Mouse (Mus musculus) erythroblast, embryonic 14.5 days (primary cell): Measurements from ENCODE around the gene Kcnmb1.

Experiments used
- GATA1 ChIP-seq: IDR thresholded peaks from 2 replicates; pipeline ENCODE4 v1.6.1; 2012; ENCODE audit warnings: low read length, inconsistent platforms, mixed read lengths
- TAL1 ChIP-seq: IDR thresholded peaks from 3 replicates; pipeline ENCODE4 v1.6.1; 2012; ENCODE audit warnings: low read length, inconsistent platforms, mixed read lengths

DNA sequence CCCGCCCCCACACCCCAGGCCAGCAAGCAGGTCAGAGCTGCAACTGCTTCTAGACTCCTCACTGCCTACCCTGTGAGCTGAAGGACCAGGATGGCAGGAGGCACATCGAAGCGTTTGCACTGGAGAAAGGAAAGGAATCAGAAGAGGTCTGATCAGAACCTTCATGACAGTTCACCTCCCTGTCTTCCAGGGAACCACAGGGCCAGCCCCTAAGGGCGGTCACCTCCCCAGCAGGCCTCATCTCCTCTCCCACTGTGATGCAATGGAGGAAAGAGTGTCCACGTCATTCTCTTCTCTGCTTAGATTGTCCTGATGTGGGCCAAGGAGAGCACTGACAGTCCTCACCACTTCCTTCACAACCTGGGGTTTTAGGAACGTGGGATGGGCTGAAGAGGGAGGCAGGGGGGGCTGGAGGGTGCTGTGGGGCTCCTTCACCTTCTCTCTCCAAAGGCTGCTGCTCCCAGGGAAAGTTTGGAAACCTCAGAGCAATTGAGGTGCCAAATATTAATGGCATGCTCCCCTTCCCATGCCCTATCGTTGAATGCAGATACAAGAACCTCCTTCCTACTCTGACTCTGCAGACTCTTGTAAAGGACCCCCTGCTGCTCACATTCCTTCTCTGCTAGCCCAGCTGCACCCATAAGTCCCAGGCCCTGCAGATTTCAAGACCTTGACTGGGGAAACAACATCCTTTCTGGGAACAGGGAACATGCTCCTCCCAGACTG is 47.5 kb downstream of the Kcnmb1 start:
- no peak for TF ChIP-seq GATA1
- no peak for TF ChIP-seq TAL1
